Mouse (Mus musculus) left cerebral cortex, adult 2 months (tissue): Measurements from ENCODE around the gene Ctcfl. TPM values are rescaled to one million over a fixed set of nuclear protein-coding genes. Genes with fewer than 3 reads are reported as not detected.

ENCODE experiments used
- DNase-seq, 2 experiments: peaks; one replicate each; pipeline ENCODE4 v3.0.0; 2021 to 2022; ENCODE audit warnings: low spot score in 2 of 2, mixed read lengths in 1 of 2; ENCODE audit errors: extremely low spot score in 1 of 2
- H3K27ac ChIP-seq: fragments of 200-600 bp; 2 replicates; pipeline ENCODE4 v1.8.1; 2022
- H3K4me3 ChIP-seq: fragments of 200-600 bp; 2 replicates; pipeline ENCODE4 v1.8.1; 2022
- CTCF ChIP-seq: fragments of 200-600 bp; IDR thresholded peaks from 2 replicates; pipeline ENCODE4 v1.8.1; 2022; ENCODE audit warnings: antibody characterized with exemption, mild to moderate bottlenecking, moderate library complexity
- intact Hi-C: fragments of 180-260 bp; cut with DNase I; formaldehyde crosslinking; loops from one replicate; pipeline ENCODE4 v1.15.1; 2025
- total RNA-seq, 2 experiments: library from RNA; stranded (reverse); gene quantifications; 2 replicates each; pipeline ENCODE4 v1.2.3; 2021

Gene Ctcfl
- total RNA-seq, 2 experiments from 2014 or later: 0.14 TPM; not detected in 1

GRCm38 (mm10) chr2:173053846-173054245, 65.5 kb downstream of the Ctcfl start:
- no peak overlapping the region for H3K4me3 ChIP-seq
- intact Hi-C loops: no loop called here
- TF ChIP-seq CTCF: no peak
- H3K27ac ChIP-seq: no peak overlapping the region
- DNase-seq: no peak

GRCm38 (mm10) chr2:173052881-173053280, 66.4 kb downstream of the Ctcfl start:
- Histone ChIP-seq H3K4me3 (no peak overlapping the region), H3K27ac (no peak overlapping the region)
- DNase-seq: no peak
- intact Hi-C loops: no loop called here
- no peak for TF ChIP-seq CTCF

DNA sequence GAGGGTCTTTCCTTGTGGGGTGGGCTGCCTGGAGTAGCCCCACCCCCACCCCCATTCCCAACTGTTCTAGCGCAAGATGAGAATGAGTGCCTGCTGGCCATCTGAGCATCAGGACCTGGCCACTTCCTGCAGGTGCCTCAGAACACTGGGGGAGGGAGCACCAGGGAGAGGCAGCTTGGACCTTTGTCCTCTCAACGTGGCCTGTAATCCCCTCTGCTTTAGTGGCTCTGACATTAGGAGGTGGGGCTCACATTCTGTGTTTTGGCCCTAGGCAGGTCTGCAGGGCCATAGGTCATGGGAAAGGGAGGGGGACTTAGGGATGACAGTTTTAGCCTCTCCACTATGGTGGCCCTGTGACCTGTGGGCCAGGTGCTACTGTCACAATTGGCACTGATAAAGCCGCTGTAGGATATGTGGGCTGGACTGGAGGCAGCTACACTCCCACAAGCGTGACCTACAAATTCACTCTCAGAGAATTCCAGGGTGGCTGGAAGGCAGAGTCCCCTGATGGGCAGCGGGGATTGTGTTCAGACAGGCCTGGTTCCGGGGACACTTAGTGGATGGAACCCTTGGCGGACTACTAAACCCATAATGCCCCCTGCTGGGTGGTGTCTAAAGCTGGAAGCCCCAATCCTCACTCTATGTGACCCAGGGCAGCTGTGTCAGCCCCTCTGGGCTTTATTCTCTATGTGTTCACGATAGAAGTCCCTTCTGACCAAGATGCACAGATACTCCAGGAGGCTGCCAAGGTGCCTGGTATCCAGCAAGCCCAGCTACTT, 68.5 kb downstream of the Ctcfl start:
- H3K4me3 ChIP-seq: no peak overlapping the region
- no peak overlapping the region for H3K27ac ChIP-seq
- DNase-seq: no peak
- intact Hi-C loops: no loop called here
- TF ChIP-seq CTCF: no peak

GRCm38 (mm10) chr2:173049817-173050216, 69.5 kb downstream of the Ctcfl start:
- H3K4me3 ChIP-seq: no peak overlapping the region
- intact Hi-C loops: no loop called here
- H3K27ac ChIP-seq: no peak overlapping the region
- no peak for TF ChIP-seq CTCF
- DNase-seq: no peak

DNA sequence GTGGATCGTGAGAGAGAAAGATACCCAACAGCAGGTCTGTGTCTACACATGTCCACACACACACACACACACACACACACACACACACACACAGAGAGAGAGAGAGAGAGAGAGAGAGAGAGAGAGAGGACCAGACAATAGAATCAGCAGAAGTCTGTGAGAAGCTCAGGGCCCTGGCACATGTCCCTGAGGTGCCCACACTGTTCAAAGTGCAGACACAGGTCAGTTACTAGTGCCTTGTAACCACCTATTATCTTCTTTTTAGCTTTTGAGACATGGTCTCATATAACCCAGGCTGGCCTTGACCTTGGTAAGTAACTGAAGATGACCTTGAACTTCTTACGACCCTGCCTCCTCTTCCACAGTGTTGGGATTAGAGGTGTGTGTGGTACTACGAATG, 70.1 kb downstream of the Ctcfl start:
- no peak for TF ChIP-seq CTCF
- DNase-seq: no peak
- intact Hi-C loops: no loop called here
- Histone ChIP-seq H3K27ac (no peak overlapping the region), H3K4me3 (no peak overlapping the region)

DNA sequence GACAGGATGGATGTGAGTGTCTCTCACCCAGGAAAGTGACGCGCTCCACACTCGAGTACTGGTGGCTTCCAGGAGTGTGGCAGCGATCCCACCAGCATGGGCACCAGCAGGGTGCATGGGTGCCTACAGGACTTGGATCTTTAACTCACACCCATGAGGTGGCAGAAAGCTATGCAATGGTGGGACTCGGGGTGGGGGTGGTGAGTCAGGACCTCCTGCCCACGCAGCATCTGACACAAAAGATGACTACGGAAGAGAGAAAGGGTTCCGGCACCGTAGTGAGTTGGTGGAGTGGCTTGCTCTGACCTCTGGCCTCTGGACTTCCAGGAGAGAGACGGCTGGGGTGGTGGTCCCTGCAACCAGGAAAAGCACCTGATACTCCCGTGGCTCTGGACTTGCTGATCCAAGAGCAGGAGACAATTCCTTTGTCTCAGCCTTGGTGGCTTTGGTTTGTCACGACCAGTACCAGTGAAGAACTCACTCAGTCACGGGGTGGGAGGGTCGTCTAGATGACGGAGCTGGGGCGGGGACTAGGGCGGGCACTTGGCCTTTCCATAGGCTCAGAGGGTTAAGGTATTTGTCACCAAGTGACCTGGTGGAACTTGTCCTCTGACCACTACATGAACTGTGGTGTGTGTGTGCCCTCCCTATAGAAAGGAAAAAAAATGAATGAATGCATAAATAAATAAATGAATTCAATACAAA, 71.1 kb downstream of the Ctcfl start:
- intact Hi-C loops: no loop called here
- no peak for TF ChIP-seq CTCF
- H3K4me3 ChIP-seq: no peak overlapping the region
- H3K27ac ChIP-seq: no peak overlapping the region
- DNase-seq: no peak

- no peak overlapping the region for H3K4me3 ChIP-seq
- intact Hi-C loops: no loop called here
- no peak for TF ChIP-seq CTCF
- no peak for DNase-seq
- no peak overlapping the region for H3K27ac ChIP-seq
These were observed 71.9 kb downstream of the Ctcfl start for GRCm38 (mm10) chr2:173047471-173047870.

DNA sequence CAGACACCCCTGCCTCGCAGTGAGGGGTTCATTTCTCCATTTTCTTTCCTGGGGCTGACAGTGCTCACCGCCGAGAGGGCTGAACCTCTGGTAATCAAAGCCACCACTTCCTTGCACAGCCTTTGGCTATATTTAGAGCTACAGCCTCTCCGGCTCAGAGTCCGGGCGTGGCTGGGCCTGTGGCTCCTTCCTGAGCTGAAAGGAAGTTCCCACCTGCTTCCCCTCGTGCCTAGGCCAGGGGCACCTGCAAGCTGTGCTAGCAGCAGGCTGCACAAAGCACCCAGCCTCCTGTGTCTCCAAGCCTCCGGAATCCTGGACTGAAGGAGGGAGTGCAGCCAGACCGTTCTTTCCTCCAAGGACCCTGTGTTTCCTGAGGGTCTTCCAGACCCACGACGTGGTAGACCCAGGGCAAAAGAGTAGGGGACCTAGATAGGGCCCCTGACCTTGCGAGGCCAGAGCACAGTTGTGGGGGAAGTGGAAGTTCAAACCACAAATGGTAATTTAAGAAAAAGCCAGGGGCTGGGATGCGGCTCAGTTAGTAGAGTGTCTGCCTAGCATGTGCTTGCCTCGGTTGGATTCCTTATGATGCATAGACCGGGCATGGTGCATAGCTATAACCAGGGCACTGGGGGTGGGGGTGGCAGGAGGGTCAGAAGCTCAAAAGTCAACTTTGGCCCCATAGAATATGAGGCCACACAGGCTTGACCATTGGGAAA, 72.6 kb downstream of the Ctcfl start:
- no peak for TF ChIP-seq CTCF
- Histone ChIP-seq H3K27ac (no peak overlapping the region), H3K4me3 (no peak overlapping the region)
- no peak for DNase-seq
- intact Hi-C loops: no loop called here

- no peak for DNase-seq
- no peak for TF ChIP-seq CTCF
- Histone ChIP-seq H3K27ac (no peak overlapping the region), H3K4me3 (no peak overlapping the region)
- intact Hi-C loops: no loop called here
These were observed 74.9 kb downstream of the Ctcfl start for GRCm38 (mm10) chr2:173044198-173044970.

Other genes with a start within 250 kb of the Ctcfl start
- gene Bmp7, start 179.2 kb downstream of the Ctcfl start, total RNA-seq: 10 to 100 TPM in 1 of 2 experiments, 1 to 10 TPM in 1; 9.6 to 13.9 TPM
- under 1 TPM; 0.30 to 0.86 TPM for gene Spo11, start 141.8 kb downstream of the Ctcfl start, total RNA-seq
- 10 to 100 TPM; 55.8 to 61.1 TPM for gene Rae1, start 119.4 kb downstream of the Ctcfl start, total RNA-seq
- gene Rbm38, start 99.0 kb downstream of the Ctcfl start, total RNA-seq: 1 to 10 TPM; 3.5 to 4.7 TPM
- under 1 TPM in 1 of 2 experiments, not detected in 1; 0.11 TPM for gene Pck1, start 33.5 kb upstream of the Ctcfl start, total RNA-seq
- gene Zbp1, start 99.4 kb upstream of the Ctcfl start, total RNA-seq: under 1 TPM in 1 of 2 experiments, not detected in 1; 0.36 TPM
- 10 to 100 TPM; 53.4 to 58.5 TPM for gene Pmepa1, start 157.0 kb upstream of the Ctcfl start, total RNA-seq